Mouse (Mus musculus): ENCODE measurements at regions not wholly inside any gene's neighbourhood (a gene's known extent, or its start where the extent isn't known, plus 50 kb on each side); places are given as distances from the start of the nearest gene placed in this dataset.

- 59% methylated on average over 5 of the region's 5 CpGs for WGBS
- Histone ChIP-seq H3K27me3 (replicated peaks; ENCODE audit: control insufficient read depth, insufficient read depth, low read length) (no peaks in the 10 kb centered on the region), H3K9me3 (ENCODE audit: control insufficient read depth, low read length) (no peaks in the 10 kb centered on the region), H3K36me3 (ENCODE audit: control insufficient read depth, insufficient read depth, low read length) (no peaks in the 10 kb centered on the region), H3K9ac (ENCODE audit: low read depth, low read length) (no peak overlapping the region), H3K4me2 (ENCODE audit: low read length) (no peak overlapping the region), H3K27ac (ENCODE audit: low read depth, low read length) (no peak overlapping the region), H3K4me1 (ENCODE audit: control insufficient read depth, insufficient read depth, low read depth, low read length) (no peaks in the 10 kb centered on the region), H3K4me3 (ENCODE audit: low read length) (no peak overlapping the region)
- ATAC-seq, result peak; percentile 86
These were observed 294.2 kb downstream of the H2al1n start for GRCm38 (mm10) chrX:14505102-14505501.
